Mouse (Mus musculus) limb, embryonic 13.5 days (tissue): Measurements from ENCODE around the gene Hbq1a. TPM values are rescaled to one million over a fixed set of nuclear protein-coding genes. Genes with fewer than 3 reads are reported as not detected.

Experiments used
- polyA plus RNA-seq: library from polyadenylated mRNA; unstranded; fragments of >200 nt; fragmentation: Nextera tagmentation; extraction: Ambion mirVana; gene quantifications from 2 replicates; pipeline ENCODE4 v1.2.1, GENCODE M21; 2015

Gene Hbq1a
- polyA plus RNA-seq, 1 experiment from 2014 or later = 0.39 TPM

Other genes with a start within 250 kb of the Hbq1a start
- gene Il9r, start 99.8 kb upstream of the Hbq1a start, polyA plus RNA-seq = 0.14 and 0.50 TPM in 2 replicates
- 58.7 and 66.4 TPM in 2 replicates for gene Snrnp25, start 94.7 kb upstream of the Hbq1a start, polyA plus RNA-seq
- 59.3 and 63.4 TPM in 2 replicates for gene Rhbdf1, start 77.8 kb upstream of the Hbq1a start, polyA plus RNA-seq
- gene Mpg, start 73.6 kb upstream of the Hbq1a start, polyA plus RNA-seq = 42.7 and 43.5 TPM in 2 replicates
- gene Nprl3, start 32.4 kb upstream of the Hbq1a start, polyA plus RNA-seq = 46.0 and 47.0 TPM in 2 replicates
- 595 and 644 TPM in 2 replicates for gene Hba-x, start 23.7 kb upstream of the Hbq1a start, polyA plus RNA-seq
- 4,235 and 4,311 TPM in 2 replicates for gene Hba-a1, start 16.6 kb upstream of the Hbq1a start, polyA plus RNA-seq
- gene Hbq1b, start 13.1 kb upstream of the Hbq1a start, polyA plus RNA-seq = 1.8 and 3.2 TPM in 2 replicates
- 10,014 and 10,405 TPM in 2 replicates for gene Hba-a2, start 3.6 kb upstream of the Hbq1a start, polyA plus RNA-seq
- 25.9 and 31.3 TPM in 2 replicates for gene Sh3pxd2b, start 47.8 kb downstream of the Hbq1a start, polyA plus RNA-seq
- gene Ubtd2, start 155.3 kb downstream of the Hbq1a start, polyA plus RNA-seq = 96.4 and 97.3 TPM in 2 replicates
- gene Efcab9, start 232.0 kb downstream of the Hbq1a start, polyA plus RNA-seq = 0.45 TPM in 1 of 2 replicates, not detected in the other
- gene Stk10, start 233.2 kb downstream of the Hbq1a start, polyA plus RNA-seq = 2.6 and 3.1 TPM in 2 replicates